Mouse (Mus musculus): ENCODE data around the gene Dixdc1.
"Not testable (repeated sequence)": the region's sequence is repeated elsewhere in the genome, so short reads cannot be mapped to it uniquely, and the experiment has no call there.

Gene Dixdc1

DNA sequence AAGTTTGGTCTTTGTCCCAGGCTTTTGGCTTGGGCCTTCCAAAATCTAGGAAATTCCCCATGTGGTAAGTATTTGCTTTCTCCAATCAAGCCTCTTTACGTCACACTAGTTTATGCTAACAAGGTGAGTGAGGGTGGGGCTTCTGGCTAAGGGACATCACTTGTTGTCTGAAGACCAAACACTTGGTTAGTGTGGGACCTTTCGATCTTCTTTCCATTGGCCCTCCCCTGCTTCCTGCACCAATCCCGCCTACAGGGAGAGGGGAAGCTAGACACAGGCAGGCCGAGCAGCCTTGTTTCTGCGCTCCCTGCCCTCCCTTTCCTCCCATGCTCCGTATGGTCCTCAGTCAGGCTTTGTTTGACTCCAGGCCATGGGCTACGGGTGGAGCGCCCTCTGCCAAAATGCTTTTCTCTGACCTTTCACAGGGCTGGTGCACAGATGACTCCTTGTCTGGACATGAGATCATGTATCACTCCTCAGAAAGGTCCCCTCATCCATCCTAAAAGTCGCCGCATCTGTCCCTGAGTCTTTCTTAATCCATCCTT, 92.4 kb downstream of the Dixdc1 start:
- DNase-seq (ENCODE audit: low spot score) = no peak

DNA sequence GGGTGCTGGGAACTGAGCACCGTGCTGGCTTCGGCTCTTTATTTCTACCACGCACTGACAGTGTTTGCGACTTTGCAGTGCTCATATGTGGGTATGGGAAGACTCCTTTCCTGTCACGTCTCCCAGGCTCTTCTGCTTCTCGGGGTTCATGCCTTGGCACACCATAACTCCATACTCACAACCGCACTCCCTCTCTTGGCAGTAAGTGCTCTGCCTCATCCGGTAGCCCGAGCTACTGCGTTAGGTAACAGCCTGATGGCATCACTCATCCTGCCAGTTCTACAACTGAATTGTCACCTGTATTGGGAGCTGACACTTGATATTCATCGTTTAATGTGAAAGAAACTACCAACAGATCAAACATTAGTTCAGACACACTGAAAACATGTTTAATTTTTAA, 105.0 kb downstream of the Dixdc1 start:
- DNase-seq (ENCODE audit: low spot score) = no peak

DNA sequence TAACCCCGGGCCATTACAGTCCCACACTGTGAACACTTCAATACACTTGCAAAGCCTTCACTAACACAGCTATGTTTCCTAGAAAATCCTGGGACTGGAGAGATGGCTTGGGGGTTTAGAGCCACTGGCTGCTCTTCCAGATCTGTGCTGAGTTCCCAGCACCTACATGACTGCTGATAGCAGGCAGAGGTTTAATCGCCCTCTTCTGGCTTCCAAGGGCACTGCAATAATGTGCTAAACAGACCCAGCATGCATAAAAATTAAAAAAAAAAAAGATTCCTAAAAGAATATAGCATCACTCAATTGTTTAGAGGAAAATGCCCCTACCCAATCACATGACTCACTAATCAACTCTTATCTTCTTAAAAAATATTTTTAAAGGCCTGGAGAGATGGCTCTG, 106.3 kb downstream of the Dixdc1 start:
- DNase-seq (ENCODE audit: low spot score) = no peak

DNA sequence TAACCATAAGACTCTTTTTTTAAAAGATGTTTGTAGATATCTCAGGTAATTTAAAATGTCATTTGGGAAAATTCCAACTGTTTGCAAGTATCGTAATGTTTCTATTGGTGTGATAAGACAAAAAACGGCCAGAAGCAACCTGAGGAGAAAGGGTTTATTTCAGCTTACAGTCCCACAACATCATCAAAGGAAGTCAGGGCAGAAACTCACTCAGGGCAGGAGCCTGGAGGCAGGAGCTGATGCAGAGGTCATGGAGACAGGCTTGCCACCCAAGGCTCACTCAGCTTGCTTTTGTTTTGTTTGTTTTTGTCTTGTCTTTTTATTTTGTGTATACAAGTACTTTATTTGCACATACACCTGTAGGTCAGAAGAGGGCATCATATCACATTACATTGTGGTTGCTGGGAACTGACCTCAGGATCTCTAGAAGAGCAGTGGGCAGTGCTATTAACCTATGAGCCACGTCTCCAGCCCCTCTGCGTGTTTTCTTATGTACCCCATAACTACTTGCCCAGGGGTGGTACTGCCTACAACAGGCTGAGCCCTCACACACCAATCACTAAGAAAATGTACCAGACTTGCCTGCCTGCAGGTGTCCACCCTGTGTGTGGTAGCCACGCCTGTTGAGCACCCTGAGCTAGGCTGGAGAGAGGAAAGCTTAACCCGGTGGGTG, 107.2 kb downstream of the Dixdc1 start:
- DNase-seq (ENCODE audit: low spot score) = no peak

DNA sequence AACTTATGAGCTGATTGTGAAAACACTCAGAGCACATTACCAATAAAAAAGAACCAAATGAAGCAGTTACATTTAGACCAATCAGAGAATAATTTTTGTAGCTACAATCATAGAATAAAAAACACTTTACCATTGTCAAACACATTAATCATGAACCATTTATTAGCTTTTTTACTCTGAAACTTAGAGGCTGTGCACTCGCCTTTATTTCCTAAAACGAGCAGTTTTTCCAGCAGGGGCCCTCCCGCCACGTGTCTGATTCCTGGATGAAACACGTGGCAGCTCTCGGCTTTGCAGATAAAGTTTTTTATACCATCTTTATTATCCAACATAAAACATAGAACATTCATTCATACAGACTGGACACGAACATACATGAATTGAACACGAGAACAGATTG, 108.4 kb downstream of the Dixdc1 start:
- not testable (repeated sequence) for DNase-seq (ENCODE audit: low spot score)

DNA sequence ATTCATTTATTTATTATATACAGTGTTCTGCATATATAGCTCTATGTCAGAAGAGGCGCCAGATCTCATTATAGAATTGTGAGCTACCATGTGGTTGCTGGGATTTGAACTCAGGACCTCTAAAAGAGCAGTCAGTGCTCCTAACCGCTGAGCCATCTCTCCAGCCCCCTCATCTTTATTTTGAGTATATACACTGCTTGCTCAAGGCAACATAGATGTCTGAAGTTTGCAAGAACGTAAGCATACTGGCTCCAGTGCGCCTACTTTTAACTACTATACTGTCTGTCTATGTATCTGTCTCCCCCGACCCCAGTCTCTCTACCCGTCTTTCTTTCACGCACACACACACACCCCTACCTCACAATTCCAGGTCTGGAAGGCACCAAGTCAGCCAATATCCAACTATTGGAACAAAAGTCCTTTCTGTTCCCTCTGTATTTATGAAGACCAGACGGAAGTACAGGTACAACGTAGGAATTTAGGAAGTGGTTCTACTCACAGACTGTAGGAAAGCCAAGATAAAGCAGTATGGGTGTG, 121.5 kb downstream of the Dixdc1 start:
- no peak for DNase-seq (ENCODE audit: low spot score)

DNA sequence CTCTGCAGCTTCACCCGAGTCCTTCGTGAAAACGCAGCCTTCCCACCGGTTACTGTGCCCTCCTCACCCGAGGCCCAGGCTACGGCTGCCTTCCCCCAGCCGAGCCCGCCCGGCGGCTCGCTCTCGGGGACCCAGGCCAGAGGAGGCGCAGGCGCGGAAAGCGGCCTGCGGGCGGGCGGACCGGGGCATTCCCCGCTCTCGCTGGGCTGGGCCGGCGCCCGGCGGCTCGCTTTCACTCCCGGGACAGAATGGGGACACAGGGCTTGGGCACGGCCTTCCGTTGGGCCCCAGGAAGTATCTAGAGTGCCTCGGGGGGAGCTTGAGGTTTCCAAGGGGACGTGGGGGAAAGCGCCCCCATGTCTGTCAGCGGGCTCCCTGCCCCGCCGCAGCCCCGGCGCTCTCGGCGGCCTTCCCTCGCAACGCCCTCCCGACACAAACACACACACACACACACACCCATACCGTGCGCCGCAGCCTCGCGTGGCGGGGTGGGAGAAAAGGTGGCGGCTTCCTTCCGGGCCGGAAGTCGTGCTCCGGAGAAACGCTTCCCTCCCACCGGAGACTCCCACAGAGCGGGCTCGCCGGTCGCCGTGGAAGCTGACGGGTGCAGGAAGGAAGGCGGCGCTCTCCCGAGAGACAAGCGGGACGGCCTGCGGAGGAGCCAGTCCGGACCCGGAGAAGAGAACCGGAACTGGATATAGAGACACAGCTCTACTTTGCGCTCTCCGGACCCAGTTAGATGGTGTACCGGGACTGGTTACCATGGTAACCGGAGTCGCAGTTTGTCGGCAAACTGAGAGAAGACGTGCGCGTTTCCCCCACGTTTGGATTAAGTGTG, 122.3 kb downstream of the Dixdc1 start, which contains the start of the genes Pih1d2 and Nkapd1:
TSS of gene Pih1d2 (plus strand) at position 556 of the 838 bp plus-strand sequence.
TSS of gene Nkapd1 (minus strand) at position 699 of the 838 bp plus-strand sequence.
- peak; percentile 90 for DNase-seq (ENCODE audit: low spot score)

DNA sequence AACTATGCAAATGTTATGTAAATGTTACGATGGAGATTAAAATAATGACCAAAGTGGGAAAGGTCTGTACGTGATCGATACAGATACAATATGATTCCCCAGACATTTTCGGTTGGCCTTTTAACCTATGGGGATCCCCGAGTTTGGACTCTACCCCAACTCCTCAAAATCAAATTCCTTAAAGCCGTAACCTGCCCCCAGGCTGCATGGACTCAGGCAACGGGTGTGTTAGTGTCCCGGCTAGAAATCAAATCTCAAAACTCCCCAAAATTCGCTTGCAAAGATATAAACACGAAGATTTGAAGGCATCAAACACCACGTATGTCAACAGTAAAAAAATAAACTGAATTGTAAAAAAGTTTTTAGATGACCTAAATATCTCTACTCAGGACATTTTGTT, 123.2 kb downstream of the Dixdc1 start:
- no peak for DNase-seq (ENCODE audit: low spot score)
